Mouse (Mus musculus): ENCODE results near the gene Tbc1d15. TPM values are rescaled to one million over a fixed set of nuclear protein-coding genes. Genes with fewer than 3 reads are reported as not detected.

Gene Tbc1d15
- total and polyA plus RNA-seq, 2 experiments from 2014 or later, result 11.3 to 29.7 TPM

DNA sequence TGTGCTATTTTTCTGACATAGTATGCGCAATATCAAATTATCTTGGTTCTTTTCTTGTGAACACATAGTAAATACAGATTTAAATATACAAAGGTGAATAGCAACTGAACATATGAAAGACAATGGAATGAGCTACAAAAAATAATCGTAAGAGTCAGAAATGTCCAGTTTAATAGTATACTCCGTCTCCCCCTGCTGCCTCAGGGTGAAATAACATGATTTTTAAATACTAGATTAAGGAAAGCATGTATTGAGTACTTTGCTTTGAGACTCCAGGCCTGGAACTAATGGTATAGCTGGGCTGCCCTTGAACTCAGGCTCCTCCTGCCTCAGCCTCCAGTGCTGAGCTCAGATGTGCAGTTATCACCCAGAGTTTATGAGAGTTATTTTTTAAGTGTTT lies 18.8 kb downstream of the Tbc1d15 start:
- Histone ChIP-seq H3K4me2 (ENCODE audit: low read depth, low read length) (no peak overlapping the region), H3K27me3 (ENCODE audit: control insufficient read depth, insufficient read depth, low read length) (no peaks in the 10 kb centered on the region), H3K9me3 (replicated peaks; ENCODE audit: control insufficient read depth, low read length) (no peaks in the 10 kb centered on the region), H3K36me3 (replicated peaks; ENCODE audit: control insufficient read depth, insufficient read depth, low read length) (peaks cover 42% of the 10 kb centered on the region), H3K4me3 (ENCODE audit: low read depth, low read length) (no peak overlapping the region), H3K4me1 (ENCODE audit: control insufficient read depth, insufficient read depth) (no peaks in the 10 kb centered on the region), H3K9ac (replicated peaks; ENCODE audit: low read depth, low read length) (no peak overlapping the region), H3K27ac (ENCODE audit: low read depth) (no peak overlapping the region)
- DNase-seq (ENCODE audit: low spot score) (no peak), ATAC-seq (ENCODE audit: insufficient read depth, low read depth) (no peak)
- TF ChIP-seq CTCF (IDR thresholded peaks at IDR 0.05; ENCODE audit: low read depth), result no peak
- WGBS, result 85% methylated on average over 3 of the region's 3 CpGs

DNA sequence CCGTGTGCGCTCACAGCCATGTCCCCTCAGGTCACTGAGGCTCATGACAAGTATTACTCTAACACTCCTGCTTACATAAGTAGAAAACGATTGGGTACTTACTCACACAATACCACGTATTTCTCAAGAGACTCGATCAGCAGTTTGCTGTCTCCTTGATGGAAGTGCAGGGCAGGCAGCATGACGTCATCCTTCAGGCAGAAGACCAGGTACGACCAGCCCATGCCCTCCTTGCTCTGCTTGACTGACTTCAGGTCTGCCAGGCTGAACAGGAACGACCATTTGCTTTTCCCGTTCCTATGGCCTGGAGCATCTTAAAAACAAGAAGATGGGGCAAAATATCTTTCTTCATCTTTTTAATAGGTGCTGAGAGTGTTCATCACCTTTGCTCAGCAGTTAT lies 22.2 kb downstream of the Tbc1d15 start:
- TF ChIP-seq CTCF (IDR thresholded peaks at IDR 0.05; ENCODE audit: low read depth), result no peak
- no peak for TF ChIP-seq EP300 (IDR thresholded peaks at IDR 0.05; ENCODE audit: low read depth)
- Histone ChIP-seq H3K9ac (replicated peaks; ENCODE audit: low read depth, low read length) (no peak overlapping the region), H3K27ac (ENCODE audit: low read depth) (no peak overlapping the region), H3K36me3 (replicated peaks; ENCODE audit: control insufficient read depth, insufficient read depth, low read length) (peaks cover 28% of the 10 kb centered on the region), H3K4me2 (ENCODE audit: low read depth, low read length) (no peak overlapping the region), H3K27me3 (ENCODE audit: control insufficient read depth, insufficient read depth, low read length) (no peaks in the 10 kb centered on the region), H3K9me3 (replicated peaks; ENCODE audit: control insufficient read depth, low read length) (no peaks in the 10 kb centered on the region), H3K4me1 (ENCODE audit: control insufficient read depth, insufficient read depth) (peaks cover under 1% of the 10 kb centered on the region; the same call in 1 of the 2 replicates), H3K4me3 (ENCODE audit: low read depth, low read length) (no peak overlapping the region)
- 74% methylated on average over 9 of the region's 9 CpGs for WGBS
- ATAC-seq (ENCODE audit: insufficient read depth, low read depth) (no peak), DNase-seq (ENCODE audit: low spot score) (no peak)

DNA sequence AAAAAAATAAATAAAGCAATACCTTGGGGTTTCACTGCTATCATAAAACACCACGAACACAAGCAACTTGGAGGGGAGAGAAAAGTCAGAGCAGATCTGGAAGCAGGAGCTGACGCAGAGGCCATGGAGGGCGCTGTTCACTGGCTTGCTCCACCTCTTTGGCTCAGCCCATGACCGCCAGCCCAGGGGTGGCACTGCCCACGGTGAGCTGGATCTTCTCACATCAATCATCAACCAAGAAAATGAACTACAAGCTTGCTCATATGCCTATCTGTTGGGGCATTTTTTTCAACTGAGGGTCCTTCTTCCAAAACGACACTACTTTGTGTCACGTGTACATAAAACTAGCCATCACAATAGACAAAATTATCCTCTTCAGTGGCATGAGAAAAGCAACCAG lies 24.7 kb downstream of the Tbc1d15 start:
- no peak overlapping the region for H3K27ac ChIP-seq (ENCODE audit: low read depth)
- H3K4me2 ChIP-seq (ENCODE audit: low read depth, low read length), result no peak overlapping the region
- DNase-seq (ENCODE audit: low spot score), result no peak
- no peaks in the 10 kb centered on the region for H3K27me3 ChIP-seq (ENCODE audit: control insufficient read depth, insufficient read depth, low read length)
- H3K9me3 ChIP-seq (replicated peaks; ENCODE audit: control insufficient read depth, low read length), result no peaks in the 10 kb centered on the region
- WGBS, result 87% methylated on average over 7 of the region's 7 CpGs
- no peak overlapping the region for H3K4me3 ChIP-seq (ENCODE audit: low read depth, low read length)
- H3K36me3 ChIP-seq (replicated peaks; ENCODE audit: control insufficient read depth, insufficient read depth, low read length), result peaks cover 17% of the 10 kb centered on the region
- no peak for ATAC-seq (ENCODE audit: insufficient read depth, low read depth)
- H3K9ac ChIP-seq (replicated peaks; ENCODE audit: low read depth, low read length), result no peak overlapping the region
- peaks cover 8% of the 10 kb centered on the region; the same call in 1 of the 2 replicates for H3K4me1 ChIP-seq (ENCODE audit: control insufficient read depth, insufficient read depth)
- TF ChIP-seq EP300 (IDR thresholded peaks at IDR 0.05; ENCODE audit: low read depth) (no peak), CTCF (IDR thresholded peaks at IDR 0.05; ENCODE audit: low read depth) (no peak)

DNA sequence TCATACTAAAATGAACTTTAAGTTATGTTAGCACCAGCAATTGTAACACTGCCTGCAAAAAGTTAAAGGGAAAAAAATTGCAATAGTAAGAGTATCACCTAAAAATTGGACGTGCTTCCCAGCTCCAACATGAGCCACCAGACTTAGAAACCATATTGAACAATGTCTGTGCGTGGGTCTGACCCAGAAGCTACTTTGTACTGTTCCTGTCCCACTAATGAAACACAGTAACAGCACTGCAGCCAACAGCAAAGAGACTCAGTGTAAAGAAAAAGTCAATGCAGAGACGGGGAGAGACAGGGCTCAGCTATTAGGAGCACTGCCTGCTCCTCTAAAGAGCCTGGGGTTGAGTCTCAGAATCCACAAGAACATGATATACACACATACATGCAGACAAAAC lies 27.4 kb downstream of the Tbc1d15 start:
- WGBS, result 71% methylated on average over 3 of the region's 3 CpGs
- Histone ChIP-seq H3K27me3 (ENCODE audit: control insufficient read depth, insufficient read depth, low read length) (no peaks in the 10 kb centered on the region), H3K4me1 (ENCODE audit: control insufficient read depth, insufficient read depth) (peaks cover 8% of the 10 kb centered on the region; the same call in 1 of the 2 replicates), H3K4me2 (ENCODE audit: low read depth, low read length) (no peak overlapping the region), H3K36me3 (replicated peaks; ENCODE audit: control insufficient read depth, insufficient read depth, low read length) (peaks cover 21% of the 10 kb centered on the region), H3K27ac (ENCODE audit: low read depth) (no peak overlapping the region), H3K9ac (replicated peaks; ENCODE audit: low read depth, low read length) (no peak overlapping the region), H3K4me3 (ENCODE audit: low read depth, low read length) (no peak overlapping the region), H3K9me3 (replicated peaks; ENCODE audit: control insufficient read depth, low read length) (no peaks in the 10 kb centered on the region)
- no peak for DNase-seq (ENCODE audit: low spot score)
- TF ChIP-seq EP300 (IDR thresholded peaks at IDR 0.05; ENCODE audit: low read depth) (no peak), CTCF (IDR thresholded peaks at IDR 0.05; ENCODE audit: low read depth) (no peak)
- ATAC-seq (ENCODE audit: insufficient read depth, low read depth), result no peak

DNA sequence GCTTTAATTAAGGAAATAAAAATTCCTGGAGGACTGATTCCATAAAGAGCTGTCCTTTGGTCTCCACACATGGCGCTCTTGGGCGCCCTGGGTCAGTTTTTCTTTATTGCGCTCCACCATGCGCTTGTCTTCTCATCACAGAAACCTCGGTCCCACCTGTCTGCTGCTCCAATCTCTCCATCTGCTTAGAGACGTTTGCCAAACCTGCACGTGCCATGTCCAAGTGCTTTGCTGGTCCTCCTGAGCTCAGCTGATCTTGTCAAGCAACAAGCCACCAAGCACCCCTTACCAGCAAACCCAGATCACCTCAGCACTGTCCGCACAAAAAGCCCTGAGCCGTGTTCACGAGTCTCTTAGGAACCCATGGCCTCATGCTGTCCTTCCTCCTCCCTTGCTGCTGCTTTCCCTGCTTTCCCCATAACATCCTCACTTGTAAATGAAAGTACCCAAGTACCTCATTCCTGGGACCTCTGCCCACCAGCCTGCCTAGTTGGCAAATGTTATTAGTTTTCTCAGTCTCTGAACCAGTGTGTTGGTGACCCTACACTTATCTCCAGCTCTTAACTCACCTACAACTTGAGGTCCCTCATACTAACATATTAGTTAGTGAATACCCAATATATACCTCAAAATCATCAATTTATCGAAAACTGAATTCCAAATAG lies 38.2 kb downstream of the Tbc1d15 start:
- WGBS, result 88% methylated on average over 11 of the region's 11 CpGs
- H3K27ac ChIP-seq (ENCODE audit: low read depth), result no peak overlapping the region
- no peak overlapping the region for H3K9ac ChIP-seq (replicated peaks; ENCODE audit: low read depth, low read length)
- ATAC-seq (ENCODE audit: insufficient read depth, low read depth) (no peak), DNase-seq (ENCODE audit: low spot score) (no peak)
- H3K4me3 ChIP-seq (ENCODE audit: low read depth, low read length), result no peak overlapping the region
- peaks cover 69% of the 10 kb centered on the region for H3K36me3 ChIP-seq (replicated peaks; ENCODE audit: control insufficient read depth, insufficient read depth, low read length)
- no peak overlapping the region for H3K4me2 ChIP-seq (ENCODE audit: low read depth, low read length)
- no peaks in the 10 kb centered on the region for H3K4me1 ChIP-seq (ENCODE audit: control insufficient read depth, insufficient read depth)
- no peaks in the 10 kb centered on the region for H3K9me3 ChIP-seq (replicated peaks; ENCODE audit: control insufficient read depth, low read length)
- TF ChIP-seq CTCF (IDR thresholded peaks at IDR 0.05; ENCODE audit: low read depth) (no peak), EP300 (IDR thresholded peaks at IDR 0.05; ENCODE audit: low read depth) (no peak)
- H3K27me3 ChIP-seq (ENCODE audit: control insufficient read depth, insufficient read depth, low read length), result no peaks in the 10 kb centered on the region

DNA sequence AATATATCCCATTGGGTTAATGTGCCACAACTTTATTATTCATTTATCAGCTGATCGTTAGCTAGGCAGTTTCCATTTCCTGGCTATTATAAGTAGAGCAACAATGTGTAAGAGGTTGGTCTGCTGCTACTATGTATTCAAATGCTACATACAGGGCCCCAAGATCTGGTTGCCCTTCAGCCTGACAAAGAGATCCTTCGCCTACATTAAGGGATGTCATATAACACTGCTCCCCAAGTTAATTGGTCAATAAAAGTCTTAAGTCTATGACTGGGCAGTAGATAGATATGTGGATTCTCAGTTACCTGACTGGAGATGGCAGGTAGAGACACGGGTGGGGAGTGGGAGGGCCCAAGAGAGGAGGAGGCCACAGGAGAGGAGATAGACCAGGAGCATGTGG lies 45.4 kb downstream of the Tbc1d15 start:
- whole genome bisulfite sequencing, result 79% methylated on average over 3 of the region's 3 CpGs
- Histone ChIP-seq H3K27ac (ENCODE audit: low read depth) (no peak overlapping the region), H3K27me3 (ENCODE audit: control insufficient read depth, insufficient read depth, low read length) (no peaks in the 10 kb centered on the region), H3K9me3 (replicated peaks; ENCODE audit: control insufficient read depth, low read length) (no peaks in the 10 kb centered on the region), H3K4me1 (ENCODE audit: control insufficient read depth, insufficient read depth) (no peaks in the 10 kb centered on the region), H3K4me2 (ENCODE audit: low read depth, low read length) (no peak overlapping the region), H3K9ac (replicated peaks; ENCODE audit: low read depth, low read length) (no peak overlapping the region), H3K36me3 (replicated peaks; ENCODE audit: control insufficient read depth, insufficient read depth, low read length) (peaks cover 57% of the 10 kb centered on the region), H3K4me3 (ENCODE audit: low read depth, low read length) (no peak overlapping the region)
- ATAC-seq (ENCODE audit: insufficient read depth, low read depth), result no peak
- TF ChIP-seq EP300 (IDR thresholded peaks at IDR 0.05; ENCODE audit: low read depth) (no peak), CTCF (IDR thresholded peaks at IDR 0.05; ENCODE audit: low read depth) (no peak)
- DNase-seq (ENCODE audit: low spot score), result no peak

Measured in heart, postnatal 0 days (tissue).